Mouse (Mus musculus) right cerebral cortex, adult 2 months (tissue): ENCODE measurements around the gene Lima1.
A peak's percentile ranks its signal among the peaks of the same experiment; 100 is the strongest.
"Not testable (repeated sequence)": the region's sequence is repeated elsewhere in the genome, so short reads cannot be mapped to it uniquely, and the experiment has no call there.

Source experiments
- DNase-seq, 2 experiments: peaks; one replicate each; pipeline ENCODE4 v3.0.0; 2021 to 2022; ENCODE audit warnings: low spot score in 2 of 2

Lima1 gene

DNA sequence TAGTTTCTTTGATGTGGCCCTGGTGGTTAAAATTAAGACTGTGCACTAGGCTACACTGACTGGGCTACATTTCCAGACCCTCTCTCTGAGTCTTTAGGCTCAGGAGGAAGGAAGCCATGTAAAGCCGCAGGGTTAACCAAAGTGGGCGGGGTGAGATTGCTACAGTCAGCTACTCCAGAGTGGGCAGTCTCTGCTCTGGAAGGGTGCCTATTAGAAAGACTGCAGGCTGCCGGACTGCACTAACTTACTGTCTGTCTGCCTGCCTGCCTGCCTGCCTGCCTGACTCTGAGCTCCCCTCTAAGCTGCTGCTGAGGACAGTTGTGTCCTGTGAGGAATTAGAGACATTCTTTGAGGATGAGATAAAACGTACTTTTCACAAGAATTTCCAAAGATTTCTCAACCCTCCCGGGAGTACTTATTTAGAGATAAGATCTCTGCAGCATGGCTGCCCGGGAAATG, 72.0 kb downstream of the Lima1 start:
- DNase-seq = no peak

DNA sequence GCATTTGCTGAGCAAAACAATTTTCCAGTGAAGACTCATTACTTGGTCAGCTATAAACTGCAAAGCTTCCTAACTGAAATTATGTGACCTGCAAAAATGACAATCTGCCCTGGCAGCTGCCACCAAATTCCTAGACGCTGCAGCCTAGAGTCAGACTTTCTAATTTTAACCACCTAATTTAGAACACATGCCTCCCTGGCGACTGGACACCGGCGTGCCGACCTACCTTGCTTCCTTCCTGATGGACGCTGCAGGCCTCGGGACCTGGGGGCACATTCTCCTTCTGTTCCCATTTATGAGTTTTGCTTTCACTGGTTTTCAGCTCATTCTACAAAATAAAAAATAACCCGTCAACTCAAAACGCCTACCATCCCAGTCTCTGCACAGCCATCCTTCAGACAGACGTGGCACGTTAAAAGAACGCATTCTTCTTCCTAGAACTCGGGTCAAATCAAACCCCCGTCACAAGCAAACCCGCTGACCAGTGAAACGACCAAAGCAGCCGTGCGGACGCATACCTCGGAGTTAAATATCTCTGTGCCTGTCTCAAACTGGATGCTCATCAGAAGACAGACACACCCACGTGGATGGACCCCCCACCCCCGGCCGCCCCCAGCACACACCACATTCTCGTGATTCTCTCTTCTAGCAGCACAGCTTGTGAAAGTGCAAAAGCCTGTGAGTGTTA, 73.2 kb downstream of the Lima1 start:
- DNase-seq = no peak

DNA sequence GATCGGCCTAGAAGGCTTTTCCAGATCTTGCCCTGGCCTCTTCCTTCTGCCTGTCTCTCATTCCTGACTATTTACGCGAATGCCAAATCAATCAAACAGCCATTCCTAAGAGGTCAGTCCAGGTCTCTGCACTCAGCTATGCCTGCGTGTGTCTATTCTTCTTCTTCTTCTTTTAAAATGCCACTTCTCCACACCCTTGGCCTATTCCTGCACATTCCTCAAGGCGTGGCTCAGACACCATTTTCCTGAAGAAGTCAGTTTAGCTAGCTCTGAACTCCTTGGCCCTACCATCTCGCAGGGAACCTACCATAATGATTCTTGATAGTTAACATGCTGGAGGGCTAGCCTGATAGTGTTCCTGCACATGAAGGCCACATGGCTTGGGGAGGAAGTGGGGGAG, 75.5 kb downstream of the Lima1 start:
- DNase-seq = no peak

DNA sequence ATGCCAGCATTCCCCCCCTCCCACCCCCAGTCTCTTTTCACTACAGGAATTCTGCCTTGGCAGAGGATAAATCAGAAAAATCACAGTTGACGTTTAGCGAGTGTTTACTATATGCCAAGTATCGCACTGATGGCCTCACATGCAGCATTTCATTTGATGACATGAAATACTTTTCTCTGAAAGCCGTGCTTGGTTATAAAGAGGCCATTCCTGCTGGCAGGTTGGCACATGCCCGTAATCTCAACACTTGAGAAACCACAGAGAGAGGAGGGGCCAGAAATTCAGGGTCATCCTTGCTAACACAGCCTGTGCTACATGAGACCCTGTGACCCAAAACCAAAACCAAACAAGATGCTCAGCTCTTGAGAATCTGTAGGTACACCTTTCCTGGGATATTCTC, 77.4 kb downstream of the Lima1 start:
- no peak for DNase-seq

DNA sequence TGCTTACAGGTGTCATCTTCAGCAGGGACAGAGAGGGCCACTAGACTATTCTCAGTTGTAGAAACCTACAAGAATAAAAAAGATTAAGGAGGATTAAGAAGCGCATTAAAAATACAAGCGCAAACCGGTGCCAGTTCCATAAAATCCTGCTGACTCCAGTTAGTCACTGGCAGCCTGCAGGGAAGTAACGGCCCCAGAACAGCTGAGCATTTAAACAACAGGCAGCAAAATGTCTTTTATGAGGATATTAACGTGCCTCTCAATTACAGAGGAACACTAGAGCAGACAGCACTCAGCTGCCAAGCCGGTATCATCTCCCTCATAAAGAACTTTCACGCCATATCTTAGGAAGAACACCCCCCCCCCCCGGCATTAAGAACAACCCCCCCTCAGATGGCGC, 78.5 kb downstream of the Lima1 start:
- no peak for DNase-seq

DNA sequence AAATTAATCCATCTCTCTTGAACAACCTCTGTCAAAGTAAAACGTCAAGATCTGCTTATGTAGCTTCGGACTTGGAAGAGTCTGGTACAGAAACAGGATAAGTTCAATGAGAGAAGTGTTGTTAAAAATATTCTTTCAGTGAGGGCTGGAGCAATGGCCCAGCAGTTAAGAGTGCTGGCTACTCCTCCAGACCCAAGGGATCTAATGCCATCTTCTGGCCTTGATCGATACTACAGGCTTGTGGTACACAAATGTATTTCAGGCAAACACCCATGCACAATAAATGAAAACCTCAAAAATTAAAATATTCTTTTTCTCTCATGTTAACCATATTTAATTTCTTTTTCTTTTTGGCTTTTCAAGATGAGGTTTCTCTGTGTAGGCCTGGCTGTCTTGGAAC, 79.2 kb downstream of the Lima1 start:
- no peak for DNase-seq

DNA sequence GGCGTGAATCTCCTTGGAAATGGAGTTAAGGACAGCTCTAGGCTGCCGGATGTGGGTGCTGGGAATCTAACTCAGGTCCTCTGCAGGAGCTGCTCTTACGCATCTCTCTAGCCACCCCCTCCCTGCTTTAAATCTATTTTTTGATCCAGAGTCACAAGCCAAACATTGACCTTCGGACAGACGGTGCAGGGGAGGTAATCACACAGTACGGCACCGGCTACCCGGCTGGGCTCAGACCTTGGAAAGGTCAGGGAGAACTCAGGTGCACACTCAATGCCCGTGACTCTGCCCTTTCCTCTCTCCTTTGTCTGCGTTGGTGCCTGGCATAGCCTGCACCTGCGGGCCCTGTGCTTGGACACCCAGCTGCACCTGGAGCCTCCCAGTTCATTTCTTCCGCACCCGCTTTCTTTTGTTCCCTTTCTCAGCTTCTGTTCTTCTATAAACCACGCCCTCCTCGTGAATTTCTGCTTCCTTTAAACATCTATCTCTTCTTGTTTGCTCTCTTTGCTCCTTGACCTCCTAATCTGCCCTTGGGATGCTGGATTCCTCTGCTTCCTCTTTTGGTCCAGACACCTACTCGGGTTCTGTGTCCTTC, 82.9 kb downstream of the Lima1 start:
- DNase-seq = no peak

DNA sequence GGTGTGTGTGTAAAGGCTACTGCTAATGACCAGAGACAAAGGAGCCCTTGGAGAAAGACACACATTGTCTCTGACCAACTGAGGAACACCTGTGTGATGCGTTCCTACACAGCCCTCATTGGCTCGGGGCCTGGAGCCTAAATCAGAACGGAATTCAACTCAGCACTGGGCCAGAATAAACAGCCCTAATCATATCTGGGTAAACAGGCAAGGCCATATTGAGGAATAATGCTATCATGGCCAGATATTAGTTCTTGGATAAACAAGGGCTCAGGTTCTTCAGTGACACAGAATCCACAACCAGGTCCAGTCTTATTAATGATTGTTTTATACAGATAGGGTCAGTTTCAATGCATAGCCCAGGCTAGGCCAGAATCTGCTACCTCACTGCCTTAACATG, 84.3 kb downstream of the Lima1 start:
- DNase-seq = no peak

DNA sequence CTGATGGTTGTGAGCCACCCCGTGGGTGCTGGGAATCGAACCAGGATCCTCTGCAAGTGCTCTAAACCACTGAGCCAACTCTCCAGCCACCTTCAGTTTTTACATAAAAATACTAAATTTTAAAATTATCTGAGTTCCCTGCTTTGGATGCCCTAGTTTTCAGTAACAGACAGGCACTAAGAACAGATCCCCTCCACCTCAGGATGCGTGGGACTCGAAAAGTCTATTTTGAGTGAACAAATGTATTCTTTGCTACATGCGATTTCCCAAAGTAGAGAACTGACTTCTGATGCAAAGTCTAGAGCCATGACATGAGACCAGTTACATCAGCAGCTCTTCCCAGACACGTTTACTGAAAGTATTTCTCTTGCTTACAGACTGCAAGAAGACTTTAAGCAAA, 84.8 kb downstream of the Lima1 start:
- peak; percentile 53 to 59 for DNase-seq

DNA sequence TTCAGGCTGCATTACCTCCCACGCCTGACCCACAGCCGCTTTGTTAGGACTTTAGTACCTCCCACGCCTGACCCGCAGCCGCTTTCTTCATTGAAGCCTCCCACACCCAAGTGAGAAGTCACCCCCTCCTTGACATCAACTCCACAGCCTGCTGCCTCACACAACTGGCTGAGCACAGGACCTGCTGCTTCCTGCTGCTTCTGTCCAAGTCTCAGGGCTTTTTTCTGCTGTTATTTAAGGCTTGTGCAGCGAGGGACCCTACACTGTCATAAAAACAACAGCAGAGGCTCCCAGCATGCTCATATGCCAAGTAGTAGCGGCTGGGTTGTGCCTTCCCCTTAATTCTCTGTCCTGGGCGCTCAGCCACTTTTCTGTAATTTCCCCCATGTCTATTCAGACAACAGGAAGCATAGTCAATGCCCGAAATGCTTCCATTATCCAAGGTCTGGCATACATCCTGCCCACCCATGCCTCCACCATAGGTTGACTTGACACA, 87.6 kb downstream of the Lima1 start:
- peak in 1 of 2 experiments; percentile 17 for DNase-seq

DNA sequence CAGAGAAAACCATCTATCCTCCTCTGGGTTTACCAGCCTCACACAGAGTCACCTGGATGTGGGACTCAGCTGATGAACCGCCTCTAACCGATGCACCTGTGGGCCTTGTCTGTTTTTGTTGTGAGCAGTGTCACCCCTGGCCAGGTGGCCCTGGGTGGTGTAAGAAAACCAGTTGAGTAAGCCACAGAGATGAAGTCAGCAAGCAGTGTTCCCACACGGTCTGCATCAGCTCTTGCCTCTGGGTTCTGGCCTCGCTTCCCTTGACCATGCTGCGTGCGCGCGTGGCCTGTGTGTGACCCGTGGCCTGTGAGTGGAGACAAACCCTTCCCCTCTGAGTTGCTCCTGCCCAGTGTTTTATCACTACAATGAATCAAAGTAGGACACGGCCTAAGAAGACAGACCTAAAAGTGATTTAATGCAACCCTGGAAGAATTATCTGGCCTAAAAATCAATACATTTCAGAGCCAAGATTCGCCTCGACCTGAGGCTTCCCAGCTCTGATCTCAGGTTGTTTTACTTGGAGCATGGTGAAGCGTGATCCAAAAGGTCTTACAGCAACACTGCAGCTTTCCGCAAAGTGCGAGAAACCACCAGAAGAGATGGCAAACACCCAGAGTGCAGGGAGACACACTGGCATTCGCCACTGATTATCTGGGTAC, 96.5 kb downstream of the Lima1 start:
- DNase-seq = no peak

DNA sequence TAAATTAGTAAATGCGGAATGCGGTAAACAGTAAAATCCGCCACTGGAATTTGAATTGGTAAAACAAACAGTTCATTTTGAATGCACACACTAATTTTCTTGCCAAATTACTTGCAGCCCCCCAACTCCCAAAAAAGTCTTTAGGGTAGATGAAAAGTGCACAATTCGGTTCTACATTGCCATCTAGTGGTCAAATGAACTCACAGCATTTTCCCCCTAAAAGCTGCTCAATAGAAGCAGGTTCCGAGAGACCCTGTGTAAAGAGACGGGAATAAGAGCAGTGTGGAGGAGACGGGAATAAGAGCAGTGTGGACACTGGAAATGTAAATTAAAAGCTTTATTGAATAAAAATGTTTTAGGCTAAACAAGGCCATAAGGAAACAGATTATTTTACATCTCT, 97.1 kb downstream of the Lima1 start:
- peak in 1 of 2 experiments; percentile 48 for DNase-seq

DNA sequence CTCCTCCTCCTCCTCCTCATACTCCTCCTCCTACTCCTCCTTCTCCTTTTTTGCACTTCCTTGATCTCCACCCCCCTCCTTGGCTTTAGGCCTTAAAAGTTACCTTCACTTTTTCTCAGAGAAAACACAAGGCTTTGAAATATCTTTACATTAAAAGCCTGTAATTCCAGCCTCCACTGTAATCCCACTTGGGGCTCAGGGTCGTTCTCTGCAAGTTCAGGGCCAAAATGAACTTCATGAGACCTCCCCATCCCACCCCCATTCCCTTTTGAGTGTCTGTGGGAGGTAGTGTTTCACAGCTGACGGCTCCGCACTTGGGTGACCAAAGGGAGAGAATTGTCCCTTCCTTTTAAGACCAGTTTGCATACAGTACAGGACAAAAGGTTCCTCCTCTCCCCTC, 102.3 kb downstream of the Lima1 start:
- no peak for DNase-seq

DNA sequence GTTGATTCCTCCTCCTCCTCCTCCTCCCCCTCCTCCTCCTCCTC, 102.6 kb downstream of the Lima1 start, which contains the start of gene Cers5:
Cers5 (minus strand) TSS at position 5 of the 44 bp plus-strand sequence.
- DNase-seq = not testable (repeated sequence)

DNA sequence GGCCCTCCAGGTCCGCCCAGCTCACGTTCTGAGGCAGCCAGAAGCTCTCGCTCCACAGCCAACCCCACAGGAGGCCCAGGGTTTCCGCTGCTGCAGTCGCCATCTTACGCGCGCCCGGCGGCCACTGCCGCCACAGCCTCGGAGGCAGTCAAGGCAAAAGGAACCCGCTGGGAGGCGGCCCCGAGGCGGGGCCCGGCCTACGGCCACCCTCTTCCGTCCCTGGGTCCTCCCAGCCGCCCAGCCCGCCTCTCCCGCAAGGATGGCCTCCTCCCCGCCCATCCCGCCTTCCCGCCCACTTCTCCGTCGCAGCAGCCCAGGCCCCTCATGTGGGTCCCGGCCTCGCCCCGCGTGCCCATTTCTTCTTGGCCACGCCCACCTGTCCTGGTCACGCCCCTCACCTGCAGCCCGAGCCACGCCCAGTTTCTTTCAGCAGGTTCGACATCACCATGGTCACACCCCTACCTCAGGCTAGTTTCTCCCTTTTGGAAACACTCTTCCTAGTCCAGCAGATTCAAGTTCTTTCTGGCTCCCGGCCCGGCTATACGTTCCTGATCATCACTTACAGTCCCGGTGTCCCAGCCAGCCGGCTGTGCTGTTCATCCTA, 102.9 kb downstream of the Lima1 start:
- peak; percentile 80 to 86 for DNase-seq

DNA sequence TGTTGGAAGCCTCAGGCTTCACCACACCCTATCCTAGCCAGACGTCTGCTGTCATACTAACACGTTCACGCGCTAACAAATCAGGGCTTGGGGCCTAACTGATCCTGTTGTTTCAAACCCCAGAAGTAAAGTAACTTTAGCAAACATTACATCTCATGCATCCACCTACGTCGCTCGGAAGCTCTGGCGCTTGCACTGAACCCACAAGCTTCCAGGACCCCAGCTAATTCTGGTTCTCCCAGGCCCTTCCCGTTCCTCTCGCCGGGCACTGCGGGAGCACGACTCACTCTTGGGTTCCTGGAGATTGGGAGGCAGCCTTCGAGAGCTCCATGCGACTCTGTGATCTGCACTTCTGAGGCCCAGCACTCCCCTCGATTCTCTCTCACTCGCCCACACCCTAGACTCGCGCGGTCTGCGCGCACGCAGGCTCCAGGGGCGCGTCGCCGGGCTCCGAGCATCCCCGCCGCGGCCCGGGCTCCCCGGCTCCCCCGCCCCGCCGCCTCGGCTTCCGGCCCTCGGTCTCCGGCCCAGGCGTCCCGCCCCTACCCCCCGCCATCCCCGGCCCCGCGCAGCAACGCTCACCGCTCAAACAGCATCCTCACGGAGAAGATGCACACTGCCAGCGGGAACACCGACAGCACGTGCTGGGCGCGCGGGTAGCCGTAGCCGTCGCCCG, 103.5 kb downstream of the Lima1 start:
- DNase-seq = peak; percentile 50 to 69

DNA sequence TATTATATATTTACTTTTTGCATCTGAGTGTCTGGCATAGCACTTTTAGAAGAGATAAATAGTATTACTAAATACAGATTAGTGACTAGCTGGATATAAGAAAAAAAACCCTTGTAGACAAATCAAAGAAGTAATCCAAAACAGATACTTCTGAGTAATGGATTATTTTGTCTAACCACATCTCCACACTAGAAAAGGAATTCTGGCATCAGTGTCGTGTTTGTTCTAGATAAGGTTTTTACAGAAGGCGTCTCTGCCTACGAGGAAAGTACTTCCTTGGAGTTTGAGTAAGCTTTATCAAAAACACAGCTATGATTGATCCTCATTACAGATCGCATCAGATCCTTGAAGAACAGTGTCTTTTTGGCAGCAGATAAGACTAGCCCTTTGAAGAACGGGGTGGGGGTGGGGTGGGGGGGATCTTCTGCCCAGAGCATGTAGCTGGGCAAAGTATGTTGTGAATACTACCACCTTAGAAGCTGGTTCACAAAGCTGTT, 104.2 kb downstream of the Lima1 start:
- no peak for DNase-seq

DNA sequence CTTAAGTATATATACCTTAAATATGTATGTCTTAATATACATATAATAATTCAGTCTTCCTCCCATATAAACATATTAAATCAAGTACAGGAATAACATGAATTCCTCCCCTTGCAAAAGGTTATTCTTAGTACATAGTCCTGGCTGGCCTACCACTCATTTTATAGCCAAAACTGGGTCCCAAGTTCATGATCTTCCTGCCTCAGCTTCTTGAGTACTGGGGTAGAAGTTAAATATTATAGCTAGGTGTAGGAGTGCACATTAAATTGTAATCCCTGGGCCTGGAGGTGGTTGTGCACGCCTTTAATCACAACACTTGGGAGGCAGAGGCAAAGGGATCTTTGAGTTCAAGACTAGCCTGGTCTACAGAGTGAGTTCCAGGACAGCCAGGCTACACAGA, 106.5 kb downstream of the Lima1 start:
- no peak for DNase-seq

DNA sequence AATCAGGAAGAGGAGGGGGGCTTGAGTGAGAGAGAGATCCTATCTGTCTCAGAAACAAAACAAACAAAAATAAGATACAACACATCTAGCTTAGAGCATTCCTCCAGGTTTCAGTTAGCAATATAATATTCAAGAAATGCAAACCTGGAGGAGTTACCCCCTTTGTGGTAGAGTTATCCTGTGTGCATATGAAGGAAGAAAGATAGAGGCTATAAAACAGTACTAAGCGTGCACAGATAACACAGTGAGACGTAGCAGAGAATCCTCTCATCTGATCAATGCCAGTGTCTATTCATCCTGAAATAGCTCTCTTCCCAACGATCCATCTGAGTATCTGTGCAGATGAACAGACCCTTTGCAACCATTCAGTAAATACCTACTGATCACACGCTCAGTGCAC, 107.8 kb downstream of the Lima1 start:
- no peak for DNase-seq

DNA sequence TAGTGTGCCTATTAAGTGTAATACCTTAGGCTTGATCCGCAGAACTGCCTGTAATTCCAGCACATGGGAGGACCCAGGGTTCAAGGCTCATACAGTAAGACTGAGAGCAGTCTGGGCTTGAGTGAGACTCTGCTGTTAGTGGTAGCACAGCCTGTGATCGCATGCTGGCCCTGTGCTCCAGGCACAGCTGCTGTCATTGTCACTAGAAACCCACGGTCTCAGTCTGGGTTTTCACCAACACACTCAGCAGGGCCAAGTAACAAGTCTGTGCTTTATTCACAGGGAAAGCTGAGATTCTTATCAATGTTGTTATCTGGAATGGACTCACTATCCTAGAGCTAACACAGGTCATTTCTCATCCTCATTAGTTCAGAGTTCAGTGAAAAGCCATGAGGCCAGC, 121.1 kb downstream of the Lima1 start:
- DNase-seq = no peak

DNA sequence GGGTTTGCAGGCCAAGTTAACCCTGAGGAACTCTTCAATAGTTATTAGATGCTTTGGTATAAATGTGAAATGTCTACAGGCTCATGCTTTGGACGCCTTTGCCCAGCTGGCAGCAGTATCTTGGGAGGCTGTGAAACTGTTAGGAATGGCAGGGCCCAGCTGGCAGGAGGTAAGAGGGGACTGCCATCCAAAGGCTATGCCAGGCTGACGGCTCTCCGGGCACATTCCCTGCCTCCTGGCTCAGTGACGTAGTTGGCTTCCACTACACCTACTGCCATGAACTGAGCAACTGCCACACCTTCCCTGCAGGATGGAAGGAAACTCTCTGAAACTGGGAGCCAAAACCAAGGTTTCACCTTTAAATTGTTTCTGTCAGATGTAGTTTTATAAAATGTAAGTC, 135.0 kb downstream of the Lima1 start:
- no peak for DNase-seq

DNA sequence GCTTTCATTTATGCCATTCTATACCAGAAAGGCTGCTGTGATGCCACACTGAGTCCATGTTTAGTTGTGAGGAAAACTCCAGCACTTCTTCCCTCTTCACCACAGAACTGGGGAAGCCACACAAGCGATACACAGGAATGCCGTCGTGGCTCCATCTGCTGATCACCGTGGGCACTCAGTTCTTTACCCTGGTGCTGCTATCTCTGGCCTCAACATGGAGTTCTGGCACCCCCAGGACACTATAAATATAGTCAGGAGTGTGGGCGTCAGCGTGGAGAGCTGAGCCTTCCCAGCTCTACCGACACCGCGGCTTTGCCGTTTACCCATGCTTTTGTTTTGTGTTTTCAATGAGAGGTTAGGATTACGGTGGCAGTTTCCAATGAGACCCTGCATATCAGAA, 138.6 kb downstream of the Lima1 start:
- DNase-seq = peak in 1 of 2 experiments; percentile 42
